Mouse (Mus musculus): Measurements from ENCODE around the gene Nmt1. TPM values are rescaled to one million over a fixed set of nuclear protein-coding genes. Genes with fewer than 3 reads are reported as not detected.

Gene Nmt1
- total RNA-seq, 2 experiments from 2014 or later = 43.8 to 51.9 TPM

- no peak for TF ChIP-seq CTCF (IDR thresholded peaks at IDR 0.05)
- 0 out of 2 replicates have a peak overlapping the region, but pooled peaks have one; percentile 25 for H3K27ac ChIP-seq
- H3K4me3 ChIP-seq = no peak overlapping the region
- no peak for DNase-seq
- intact Hi-C loops (cut with DNase I) = no loop called here
Observed at GRCm38 (mm10) chr11:103106386-103106785, 78.4 kb downstream of the Nmt1 start.

DNA sequence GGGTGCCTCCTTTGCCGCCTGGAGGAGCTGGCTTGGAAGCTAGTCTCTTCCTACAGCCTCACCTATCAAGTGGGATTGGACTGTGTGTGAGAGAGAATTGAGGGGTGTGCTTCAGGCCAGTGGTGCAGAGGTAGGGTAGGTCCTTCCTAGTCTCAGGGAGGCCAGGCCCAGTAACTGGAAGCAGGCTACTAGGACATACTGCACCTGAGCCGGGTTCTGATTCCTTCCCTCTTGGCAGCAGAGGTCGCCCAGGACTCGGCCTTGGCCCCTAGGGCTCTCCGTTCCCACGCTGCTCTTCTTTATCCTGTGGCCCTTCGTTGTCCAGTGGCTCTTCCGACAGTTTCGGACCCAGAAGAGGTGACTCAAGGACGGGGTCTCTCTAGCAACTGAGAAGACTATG lies 83.3 kb downstream of the Nmt1 start:
- no peak for TF ChIP-seq CTCF (IDR thresholded peaks at IDR 0.05)
- Histone ChIP-seq H3K4me3 (peak overlapping the region; percentile 70), H3K27ac (peak overlapping the region; percentile 94)
- intact Hi-C loops (cut with DNase I) = no loop called here
- DNase-seq = no peak

DNA sequence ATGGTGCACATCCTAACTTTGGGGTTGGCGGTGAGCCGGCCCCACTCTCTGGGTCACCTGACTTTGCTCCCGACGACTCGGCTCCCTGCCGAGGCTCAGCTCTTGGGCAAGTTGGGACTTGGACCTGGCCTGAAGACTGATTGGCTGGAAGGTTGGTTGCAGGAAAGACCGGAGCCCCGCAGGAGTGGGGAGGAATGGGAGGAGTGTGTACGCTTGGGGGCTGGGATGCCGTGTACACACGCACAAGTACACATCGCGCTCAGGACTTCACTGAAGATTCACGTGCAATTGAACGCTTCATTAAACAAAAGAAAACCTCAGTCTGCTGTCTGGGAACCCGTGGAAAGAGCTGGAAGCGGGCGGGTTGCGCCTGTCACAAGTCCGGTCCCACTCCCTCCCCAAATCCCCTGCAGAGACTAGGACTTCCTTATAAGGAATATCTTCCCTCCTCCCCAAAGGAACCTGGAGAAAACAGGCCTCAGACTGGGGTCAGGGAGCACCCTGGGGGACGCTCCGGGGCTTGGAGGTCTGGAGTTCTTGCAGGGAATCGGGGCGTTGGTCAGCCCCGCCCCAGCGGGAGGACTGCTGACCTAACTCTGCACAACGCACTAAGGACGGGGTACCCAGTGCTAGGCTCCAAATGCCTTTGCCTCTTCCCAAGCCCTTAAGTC lies 84.0 kb downstream of the Nmt1 start:
- intact Hi-C loops (cut with DNase I) = no loop called here
- TF ChIP-seq CTCF (IDR thresholded peaks at IDR 0.05) = no peak
- Histone ChIP-seq H3K27ac (peak overlapping the region; percentile 94), H3K4me3 (peak overlapping the region; percentile 70)
- peak; percentile 91 for DNase-seq

- intact Hi-C loops (cut with DNase I) = no loop called here
- Histone ChIP-seq H3K27ac (peak overlapping the region; percentile 94), H3K4me3 (peak overlapping the region; percentile 70)
- no peak for TF ChIP-seq CTCF (IDR thresholded peaks at IDR 0.05)
- DNase-seq = no peak
Observed at GRCm38 (mm10) chr11:103112552-103112912, 84.5 kb downstream of the Nmt1 start.

DNA sequence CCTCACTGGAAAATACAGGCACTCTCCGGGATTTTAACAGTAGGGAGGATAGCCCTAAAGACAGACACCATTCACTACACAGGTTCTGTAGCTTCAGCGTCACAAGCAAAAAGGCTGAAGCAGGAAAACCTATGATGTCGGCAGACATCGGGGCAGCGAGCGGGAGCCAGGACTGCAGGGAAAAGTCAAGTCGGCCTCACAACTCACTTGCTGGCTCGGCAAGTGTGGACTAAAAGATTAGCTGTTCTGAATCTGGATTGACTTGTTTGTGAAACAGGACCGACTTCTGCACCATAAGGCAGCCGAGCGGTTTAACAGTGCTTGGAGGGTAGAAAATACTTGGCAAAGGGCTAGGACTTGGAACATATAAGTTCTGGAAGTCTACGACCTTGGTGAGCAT lies 85.0 kb downstream of the Nmt1 start:
- intact Hi-C loops (cut with DNase I) = no loop called here
- DNase-seq = no peak
- Histone ChIP-seq H3K27ac (peak overlapping the region; percentile 94), H3K4me3 (peak overlapping the region; percentile 70)
- no peak for TF ChIP-seq CTCF (IDR thresholded peaks at IDR 0.05)

DNA sequence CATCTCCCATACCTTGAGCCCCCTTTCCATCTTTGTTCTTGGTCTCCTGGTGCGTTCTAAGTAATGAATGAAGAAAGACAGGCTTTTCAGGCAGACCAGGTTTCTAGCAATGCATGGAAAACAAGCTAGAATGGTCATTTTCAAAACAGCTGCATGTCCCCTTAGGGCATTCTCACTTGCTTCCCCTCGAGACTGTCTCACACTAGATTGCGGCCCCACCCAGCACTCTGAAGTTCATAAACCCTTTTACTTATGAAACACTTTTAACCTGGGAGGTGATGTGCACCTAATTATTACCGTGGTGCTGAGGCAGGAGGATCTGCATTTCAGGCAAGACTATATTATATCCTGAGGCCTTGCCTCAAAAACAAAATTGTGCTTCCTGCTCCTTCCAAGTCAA lies 85.8 kb downstream of the Nmt1 start:
- Histone ChIP-seq H3K27ac (peak overlapping the region; percentile 94), H3K4me3 (no peak overlapping the region)
- DNase-seq = no peak
- intact Hi-C loops (cut with DNase I) = no loop called here
- TF ChIP-seq CTCF (IDR thresholded peaks at IDR 0.05) = no peak

- Histone ChIP-seq H3K27ac (peak overlapping the region; percentile 94), H3K4me3 (peak overlapping the region; percentile 86)
- no peak for DNase-seq
- intact Hi-C loops (cut with DNase I) = no loop called here
- TF ChIP-seq CTCF (IDR thresholded peaks at IDR 0.05) = no peak
Observed at GRCm38 (mm10) chr11:103114270-103114943, 86.4 kb downstream of the Nmt1 start.

GRCm38 (mm10) chr11:103115163-103116007 lies 87.4 kb downstream of the Nmt1 start:
- DNase-seq = peak; percentile 88
- peak overlapping the region; percentile 86 for H3K4me3 ChIP-seq
- peak overlapping the region; percentile 94 for H3K27ac ChIP-seq
- intact Hi-C loops (cut with DNase I) = loop anchor here (1.0 kb wide), 1 partner anchor 17 kb away; the partner anchor contains the start of gene Hexim2
- no peak for TF ChIP-seq CTCF (IDR thresholded peaks at IDR 0.05)

- intact Hi-C loops (cut with DNase I) = loop anchor here (1.0 kb wide), 1 partner anchor 16 kb away; the partner anchor contains the start of gene Hexim2
- Histone ChIP-seq H3K4me3 (peak within 1 kb of the TSS; percentile 86), H3K27ac (peak within 1 kb of the TSS; percentile 94)
- peak; percentile 100 for DNase-seq
- no peak for TF ChIP-seq CTCF (IDR thresholded peaks at IDR 0.05)
Observed at GRCm38 (mm10) chr11:103116008-103116818, 88.2 kb downstream of the Nmt1 start, which contains the start of gene Hexim1. TSS of gene Hexim1 (plus strand) at chr11:103116231.

GRCm38 (mm10) chr11:103116959-103117590 lies 89.1 kb downstream of the Nmt1 start:
- peak; percentile 83 for TF ChIP-seq CTCF (IDR thresholded peaks at IDR 0.05)
- Histone ChIP-seq H3K27ac (peak overlapping the region; percentile 91), H3K4me3 (peak overlapping the region; percentile 75)
- peak; percentile 85 for DNase-seq
- intact Hi-C loops (cut with DNase I) = loop anchor here (1.0 kb wide), 2 partner anchors 15 to 42 kb away; partner anchors contain the start of gene Hexim2

GRCm38 (mm10) chr11:103117591-103118009 lies 89.6 kb downstream of the Nmt1 start:
- intact Hi-C loops (cut with DNase I) = loop anchor here (1.0 kb wide), 1 partner anchor 42 kb away; no protein-coding TSS in a partner anchor
- Histone ChIP-seq H3K27ac (peak overlapping the region; percentile 91), H3K4me3 (peak overlapping the region; percentile 75)
- TF ChIP-seq CTCF (IDR thresholded peaks at IDR 0.05) = no peak
- peak; percentile 72 for DNase-seq

Small RNA genes lying within 50 kb of the gene (microRNA-seq; reads per million reads assigned to microRNA genes)
- not detected for gene Mir6931

Other genes with a start within 250 kb of the Nmt1 start
- 1 to 10 TPM; 4.4 to 6.4 TPM for gene Gjc1, start 208.5 kb upstream of the Nmt1 start, total RNA-seq (2021)
- gene Higd1b, start 192.3 kb upstream of the Nmt1 start, total RNA-seq (2021) = 1 to 10 TPM; 2.4 to 5.4 TPM
- gene Eftud2, start 147.2 kb upstream of the Nmt1 start, total RNA-seq (2021) = 10 to 100 TPM; 25.6 to 29.5 TPM
- not detected for gene Ccdc103, start 147.0 kb upstream of the Nmt1 start, total RNA-seq (2021)
- gene Fam187a, start 143.0 kb upstream of the Nmt1 start, total RNA-seq (2021) = not detected
- gene Gfap, start 127.3 kb upstream of the Nmt1 start, total RNA-seq (2021) = not detected
- not detected for gene Kif18b, start 103.1 kb upstream of the Nmt1 start, total RNA-seq (2021)
- not detected for gene C1ql1, start 81.5 kb upstream of the Nmt1 start, total RNA-seq (2021)
- gene Dcakd, start 143 bp downstream of the Nmt1 start, total RNA-seq (2021) = 10 to 100 TPM; 12.4 to 25.8 TPM
- gene Plcd3, start 73.5 kb downstream of the Nmt1 start, total RNA-seq (2021) = 1 to 10 TPM; 4.6 to 5.9 TPM
- gene Acbd4, start 73.5 kb downstream of the Nmt1 start, total RNA-seq (2021) = 10 to 100 TPM; 24.2 to 28.6 TPM
- 10 to 100 TPM; 18.6 to 21.8 TPM for gene Hexim1, start 88.0 kb downstream of the Nmt1 start, total RNA-seq (2021)
- 1 to 10 TPM; 2.0 to 3.6 TPM for gene Hexim2, start 104.2 kb downstream of the Nmt1 start, total RNA-seq (2021)
- 1 to 10 TPM; 4.2 to 5.7 TPM for gene Fmnl1, start 142.9 kb downstream of the Nmt1 start, total RNA-seq (2021)
- gene 1700023F06Rik, start 180.4 kb downstream of the Nmt1 start, total RNA-seq (2021) = not detected
- gene Spata32, start 190.2 kb downstream of the Nmt1 start, total RNA-seq (2021) = not detected
- gene Map3k14, start 239.3 kb downstream of the Nmt1 start, total RNA-seq (2021) = 1 to 10 TPM; 4.1 to 4.2 TPM